Mouse (Mus musculus) colon, adult 2 months (tissue): Measurements from ENCODE around the gene Iah1. TPM values are rescaled to one million over a fixed set of nuclear protein-coding genes. Genes with fewer than 3 reads are reported as not detected.

Source experiments
- polyA plus RNA-seq: library from polyadenylated mRNA; depleted of rRNA; stranded (reverse); fragments of >200 nt; gene quantifications from 2 replicates; pipeline ENCODE4 v1.2.3, GENCODE M21; 2012; rRNA removed

The Iah1 gene
- 36.4 and 46.1 TPM in 2 replicates for polyA plus RNA-seq

GRCm38 (mm10) chr12:21315923-21316868, at the start of gene Iah1:
Iah1 (plus strand) TSS chr12:21316389.

GRCm38 (mm10) chr12:21284761-21285441, 31.3 kb upstream of the Iah1 start, which contains the start of gene Cpsf3:
Cpsf3 (plus strand) TSS chr12:21285391.

GRCm38 (mm10) chr12:21286243-21286622, 30.0 kb upstream of the Iah1 start, which contains the start of gene Itgb1bp1:
Itgb1bp1 (minus strand) TSS chr12:21286284.

GRCm38 (mm10) chr12:21373100-21373819, 57.1 kb downstream of the Iah1 start, which contains the start of gene Adam17:
Adam17 (minus strand) TSS chr12:21373632.

Other genes with a start within 250 kb of the Iah1 start
- 13.5 and 14.6 TPM in 2 replicates for gene Cpsf3, start 31.0 kb upstream of the Iah1 start, polyA plus RNA-seq
- 4.7 and 6.8 TPM in 2 replicates for gene Itgb1bp1, start 30.1 kb upstream of the Iah1 start, polyA plus RNA-seq
- 11.7 and 14.9 TPM in 2 replicates for gene Adam17, start 57.2 kb downstream of the Iah1 start, polyA plus RNA-seq
- gene Ywhaq, start 101.2 kb downstream of the Iah1 start, polyA plus RNA-seq, result 87.0 and 96.2 TPM in 2 replicates